Mouse (Mus musculus) hematopoietic stem cell, adult 5-6 weeks (primary cell): ENCODE measurements around the gene Slc26a6. TPM values are rescaled to one million over a fixed set of nuclear protein-coding genes. Genes with fewer than 3 reads are reported as not detected.

Source experiments
- ATAC-seq, 2 experiments: fragments of 125-278 bp in 1 of 2; replicated peaks in 1 of 2; 2 replicates each; pipeline ENCODE4 v1.8.0; 2016 to 2017; ENCODE audit warnings: inconsistent platforms in 2 of 2, mild to moderate bottlenecking in 2 of 2, moderate number of reproducible peaks in 2 of 2, low read depth in 1 of 2, moderate TSS enrichment in 1 of 2; ENCODE audit not compliant: low FRiP score in 2 of 2, poor library complexity in 2 of 2, severe bottlenecking in 2 of 2, insufficient read depth in 1 of 2, low TSS enrichment in 1 of 2
- total RNA-seq: library from RNA; stranded (forward); fragments of 172-1452, 232-1000 nt; gene quantifications from 2 replicates; pipeline ENCODE4 v1.2.3, GENCODE M21; 2017

The Slc26a6 gene
- total RNA-seq, 1 experiment from 2014 or later: 1.8 TPM

DNA sequence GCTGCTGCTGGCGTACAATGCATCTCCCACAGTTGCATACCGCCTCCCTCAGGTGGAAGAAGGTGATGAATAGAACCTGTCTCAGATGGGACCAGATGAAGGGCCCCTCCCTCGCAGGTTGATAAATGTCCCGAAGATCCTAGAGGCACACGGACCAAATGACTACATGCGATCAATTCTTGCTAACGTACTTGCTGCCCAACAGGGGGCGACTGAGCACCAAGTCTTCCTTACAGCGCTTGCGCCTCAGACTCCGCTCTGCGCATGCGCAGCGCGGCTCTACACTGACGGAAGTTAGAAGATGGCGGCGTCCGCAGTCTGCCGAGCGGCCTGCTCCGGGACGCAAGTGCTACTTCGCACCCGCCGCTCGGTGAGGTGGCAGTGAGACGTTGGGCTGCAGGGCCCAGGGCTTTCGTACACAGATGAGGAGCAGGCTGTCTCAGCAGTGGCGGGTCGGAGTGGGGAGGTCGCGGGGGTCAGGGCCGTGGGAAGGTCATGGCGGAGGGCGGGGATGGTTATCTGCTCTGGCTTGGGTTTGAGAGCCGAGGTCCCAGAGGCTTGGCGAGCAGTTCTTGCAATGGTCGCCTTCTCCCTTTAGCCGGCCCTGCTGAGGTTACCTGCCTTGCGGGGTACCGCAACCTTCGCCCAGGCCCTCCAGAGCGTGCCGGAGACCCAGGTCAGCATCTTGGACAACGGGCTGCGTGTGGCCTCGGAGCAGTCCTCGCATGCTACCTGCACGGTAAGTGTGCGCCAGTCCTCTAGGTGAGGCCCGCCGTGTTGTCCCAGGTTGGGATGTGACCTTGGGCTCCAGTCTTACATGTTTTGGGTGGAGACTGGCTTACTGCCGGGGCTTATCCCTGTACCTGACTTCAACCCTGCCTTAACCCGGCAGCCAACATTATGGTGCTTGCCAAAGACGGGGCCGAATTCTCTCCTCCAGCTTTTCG, 83.6 kb downstream of the Slc26a6 start, which contains the start of gene Uqcrc1:
Gene Uqcrc1, plus strand, starts transcription at position 216 of the 947 bp plus-strand sequence.
- ATAC-seq: peak; percentile 95 to 98

DNA sequence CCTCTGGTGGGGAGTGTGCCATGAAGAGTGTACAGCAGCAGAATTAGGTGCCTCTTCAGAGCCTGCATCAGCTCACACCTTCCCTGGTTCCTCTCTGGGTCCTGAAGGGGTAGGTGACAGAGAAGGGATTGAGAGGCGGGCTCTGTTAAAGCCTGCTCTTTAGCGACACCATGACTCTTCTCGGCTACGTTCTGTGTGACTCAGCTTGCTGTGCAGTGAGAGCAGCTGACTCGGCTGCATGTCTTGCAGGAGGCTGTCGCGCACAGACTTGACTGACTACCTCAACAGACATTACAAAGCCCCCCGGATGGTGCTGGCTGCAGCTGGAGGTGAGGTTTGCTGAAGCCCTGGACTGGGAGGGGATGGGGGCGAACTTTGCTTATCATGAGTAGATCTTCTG, 92.0 kb downstream of the Slc26a6 start:
- no peak for ATAC-seq

DNA sequence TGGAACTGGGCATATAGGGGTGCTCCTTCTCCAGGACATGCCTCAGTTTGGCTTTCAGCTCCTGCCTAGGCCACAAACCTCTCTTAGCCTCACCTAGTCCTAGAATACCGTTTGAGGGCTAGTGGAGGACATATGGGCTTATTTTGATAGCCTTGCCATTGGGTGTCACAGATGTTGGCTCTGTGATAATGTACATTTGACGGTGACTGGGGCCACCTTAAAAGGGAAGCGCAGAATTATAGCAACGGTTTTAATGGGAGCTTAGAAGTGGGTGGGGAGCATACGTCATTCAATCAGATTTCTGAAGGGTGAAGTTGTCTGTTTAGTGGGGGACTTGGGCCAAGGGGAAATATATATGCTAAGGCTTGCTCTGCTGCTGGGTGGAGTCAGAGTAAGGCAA, 92.5 kb downstream of the Slc26a6 start:
- ATAC-seq: no peak

DNA sequence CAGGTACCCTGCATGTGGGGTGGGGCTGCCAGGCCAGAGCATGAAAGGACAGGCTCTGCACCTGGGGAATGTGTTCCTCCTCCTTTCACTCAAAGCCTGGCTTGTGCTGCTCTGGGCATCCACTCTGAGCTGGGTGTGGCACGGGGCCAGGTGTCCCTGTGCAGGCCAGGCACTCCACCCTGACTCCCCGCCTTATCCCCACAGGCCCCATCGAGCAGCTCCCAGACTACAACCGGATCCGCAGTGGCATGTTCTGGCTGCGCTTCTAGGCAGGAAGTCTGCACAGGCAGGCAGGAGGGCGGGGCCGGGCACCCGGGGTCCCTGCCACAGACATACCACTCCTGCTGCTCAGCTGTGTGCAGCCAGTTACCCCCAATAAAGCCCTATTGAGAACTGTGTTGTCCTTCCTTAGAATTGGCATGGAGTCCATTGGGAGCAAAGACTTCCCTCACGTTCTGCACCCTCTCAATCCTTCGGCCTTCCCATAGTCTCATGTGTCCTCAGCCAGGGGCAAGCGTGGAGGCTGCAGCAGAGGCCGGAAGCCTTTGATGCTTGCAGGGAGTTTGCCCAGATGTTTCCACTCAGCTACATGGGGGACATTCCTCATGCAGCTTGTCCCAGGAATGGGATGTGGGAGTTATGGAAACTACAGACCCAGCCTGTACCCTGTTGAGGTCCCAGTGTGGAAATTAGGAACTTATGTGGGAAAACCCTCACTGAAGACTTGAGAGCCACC, 96.3 kb downstream of the Slc26a6 start:
- ATAC-seq: no peak

- no peak for ATAC-seq
Observed at GRCm38 (mm10) chr9:108949967-108950728, 97.1 kb downstream of the Slc26a6 start.

GRCm38 (mm10) chr9:108953081-108953636, 100.1 kb downstream of the Slc26a6 start, which contains the start of gene Col7a1:
TSS of gene Col7a1 (plus strand) at chr9:108953586.
- no peak for ATAC-seq

- ATAC-seq: no peak
Observed at GRCm38 (mm10) chr9:108955241-108955640, 102.2 kb downstream of the Slc26a6 start.

DNA sequence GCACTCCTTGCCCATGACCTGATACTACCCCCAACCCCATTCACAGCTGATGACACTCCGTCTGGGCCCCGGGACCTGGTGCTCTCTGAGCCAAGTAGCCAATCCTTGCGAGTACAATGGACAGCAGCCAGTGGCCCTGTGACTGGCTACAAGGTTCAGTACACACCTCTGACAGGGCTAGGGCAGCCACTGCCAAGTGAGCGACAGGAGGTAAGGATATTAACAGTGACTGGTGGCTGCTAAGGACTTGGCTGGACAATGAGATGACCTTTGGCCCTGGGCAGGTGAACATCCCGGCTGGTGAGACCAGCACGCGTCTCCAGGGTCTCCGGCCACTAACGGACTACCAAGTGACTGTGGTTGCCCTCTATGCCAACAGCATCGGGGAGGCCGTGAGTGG, 102.8 kb downstream of the Slc26a6 start:
- no peak for ATAC-seq

Other genes starting within 250 kb of the Slc26a6 start
- gene Arih2, start 203.9 kb upstream of the Slc26a6 start, total RNA-seq: 69.7 and 70.8 TPM in 2 replicates
- gene Slc25a20, start 191.2 kb upstream of the Slc26a6 start, total RNA-seq: 40.5 and 43.7 TPM in 2 replicates
- gene Prkar2a, start 164.0 kb upstream of the Slc26a6 start, total RNA-seq: 21.9 and 29.5 TPM in 2 replicates
- 56.8 and 67.9 TPM in 2 replicates for gene Ip6k2, start 69.5 kb upstream of the Slc26a6 start, total RNA-seq
- gene Nckipsd, start 44.9 kb upstream of the Slc26a6 start, total RNA-seq: 1.7 and 2.9 TPM in 2 replicates
- gene Celsr3, start 27.0 kb upstream of the Slc26a6 start, total RNA-seq: 2.2 TPM in 1 of 2 replicates, not detected in the other
- gene Tmem89, start 61.3 kb downstream of the Slc26a6 start, total RNA-seq: 0.65 TPM in 1 of 2 replicates, not detected in the other
- gene Uqcrc1, start 83.3 kb downstream of the Slc26a6 start, total RNA-seq: 163 and 254 TPM in 2 replicates
- gene Col7a1, start 100.3 kb downstream of the Slc26a6 start, total RNA-seq: 1.0 TPM in 1 of 2 replicates, not detected in the other
- gene Ucn2, start 132.7 kb downstream of the Slc26a6 start, total RNA-seq: not detected in 2 replicates
- 15.3 and 40.1 TPM in 2 replicates for gene Pfkfb4, start 138.5 kb downstream of the Slc26a6 start, total RNA-seq
- 416 and 906 TPM in 2 replicates for gene Shisa5, start 185.3 kb downstream of the Slc26a6 start, total RNA-seq
- gene Trex1, start 206.5 kb downstream of the Slc26a6 start, total RNA-seq: 5.9 and 13.9 TPM in 2 replicates
- 20.9 and 25.5 TPM in 2 replicates for gene Atrip, start 220.8 kb downstream of the Slc26a6 start, total RNA-seq
- gene Ccdc51, start 229.2 kb downstream of the Slc26a6 start, total RNA-seq: 13.3 and 17.6 TPM in 2 replicates
- gene Tma7, start 229.3 kb downstream of the Slc26a6 start, total RNA-seq: 60.9 and 142 TPM in 2 replicates
- gene Plxnb1, start 242.1 kb downstream of the Slc26a6 start, total RNA-seq: 0.60 and 1.1 TPM in 2 replicates